Mouse (Mus musculus) forebrain, embryonic 13.5 days (tissue): ENCODE data around the gene Gpr26. TPM values are rescaled to one million over a fixed set of nuclear protein-coding genes. Genes with fewer than 3 reads are reported as not detected.

Experiments used
- ATAC-seq: fragments of 200-750 bp; cut with Nextera tagmentation; 2 replicates; pipeline ENCODE4 v1.8.0; 2017
- H3K27ac ChIP-seq: fragments of 300-500 bp; sonication (generic); 2 replicates; pipeline ENCODE4 v1.5.1; 2015; ENCODE audit warnings: inconsistent platforms, mild to moderate bottlenecking, moderate library complexity
- H3K27me3 ChIP-seq: fragments of 300-500 bp; sonication (generic); 2 replicates; pipeline ENCODE4 v1.6.1; 2015; ENCODE audit warnings: mild to moderate bottlenecking, inconsistent platforms
- H3K36me3 ChIP-seq: fragments of 300-500 bp; sonication (generic); 2 replicates; pipeline ENCODE4 v1.6.1; 2015; ENCODE audit warnings: mild to moderate bottlenecking, inconsistent platforms; ENCODE audit not compliant: poor library complexity, severe bottlenecking
- H3K4me1 ChIP-seq: fragments of 300-500 bp; sonication (generic); 2 replicates; pipeline ENCODE4 v1.6.1; 2015; ENCODE audit warnings: inconsistent platforms
- H3K4me2 ChIP-seq: fragments of 300-500 bp; sonication (generic); 2 replicates; pipeline ENCODE4 v1.6.1; 2015; ENCODE audit warnings: inconsistent platforms, mild to moderate bottlenecking, moderate library complexity
- H3K4me3 ChIP-seq: fragments of 300-500 bp; sonication (generic); 2 replicates; pipeline ENCODE4 v1.5.1; 2015; ENCODE audit warnings: mild to moderate bottlenecking, inconsistent platforms
- H3K9ac ChIP-seq: fragments of 300-500 bp; sonication (generic); 2 replicates; pipeline ENCODE4 v1.6.1; 2015; ENCODE audit warnings: mild to moderate bottlenecking, inconsistent platforms
- H3K9me3 ChIP-seq: fragments of 300-500 bp; sonication (generic); replicated peaks from 2 replicates; pipeline ENCODE4 v1.6.1; 2016; ENCODE audit warnings: inconsistent platforms
- WGBS: fragments of 180-500 bp; shearing (Covaris S2); methylation state at CpG from one replicate; pipeline ENCODE4 v1.1.7; 2015; 5-methylcytosine and 5-hydroxymethylcytosine counted together
- polyA plus RNA-seq: library from polyadenylated mRNA; unstranded; fragments of >200 nt; fragmentation: Nextera tagmentation; extraction: Ambion mirVana; gene quantifications from 2 replicates; pipeline ENCODE4 v1.2.1, GENCODE M21; 2015

The Gpr26 gene
- 1.2 and 1.5 TPM in 2 replicates for polyA plus RNA-seq

DNA sequence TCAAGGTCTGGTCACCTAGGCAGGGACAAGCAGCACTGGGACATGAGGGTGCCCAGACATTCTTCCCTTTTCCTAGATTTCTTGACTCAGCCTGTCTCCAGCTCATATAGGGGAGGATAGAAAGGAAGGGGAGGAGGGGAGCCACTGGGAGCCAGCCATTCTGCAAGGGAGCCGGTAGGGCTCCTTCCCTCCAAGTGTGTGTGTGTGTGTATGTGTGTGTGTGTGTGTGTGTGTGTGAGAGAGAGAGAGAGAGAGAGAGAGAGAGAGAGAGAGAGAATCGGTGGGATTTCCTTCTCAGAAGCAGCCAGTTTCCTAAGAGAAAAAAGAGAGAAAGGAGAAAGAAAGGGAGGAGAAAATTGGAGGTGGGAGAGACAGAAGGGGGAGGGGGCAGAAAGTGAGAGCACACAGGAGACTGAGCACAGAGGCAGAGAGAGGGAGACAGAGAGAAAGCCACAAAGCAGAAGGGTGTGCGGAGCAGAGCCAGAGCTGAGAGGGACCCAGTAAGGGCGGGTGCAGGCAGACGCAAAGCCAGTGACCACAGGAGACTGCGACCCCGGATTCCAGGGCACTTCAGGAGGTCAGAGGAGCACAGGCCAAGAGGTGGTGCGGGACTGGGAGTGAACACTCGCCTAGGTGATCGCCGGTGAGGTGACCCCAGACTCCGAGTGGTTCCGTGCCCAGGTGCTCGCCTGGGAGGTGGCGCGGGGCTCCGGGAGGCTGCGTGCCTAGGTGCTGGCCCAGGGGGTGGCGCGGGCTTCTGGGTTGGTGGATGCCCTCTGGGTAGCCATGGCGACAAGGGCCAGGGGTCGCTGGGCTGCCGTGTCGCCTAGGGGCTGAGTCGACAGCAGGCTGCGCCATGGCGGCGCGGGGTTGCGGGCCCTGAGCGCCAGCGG lies at the start of gene Gpr26:
TSS of gene Gpr26 (plus strand) at position 438 of the 893 bp plus-strand sequence.
- peak within 1 kb of the TSS; percentile 66 for H3K4me2 ChIP-seq
- peak within 1 kb of the TSS; percentile 68 for H3K9ac ChIP-seq
- H3K4me3 ChIP-seq: peak within 1 kb of the TSS; percentile 50
- WGBS: 1% methylated on average over 31 of the region's 32 CpGs
- no peaks in the 10 kb centered on the region for H3K9me3 ChIP-seq
- H3K4me1 ChIP-seq: peaks cover 17% of the 10 kb centered on the region
- H3K27me3 ChIP-seq: peaks cover 56% of the 10 kb centered on the region
- H3K27ac ChIP-seq: peak within 1 kb of the TSS; percentile 70
- no peaks in the 10 kb centered on the region for H3K36me3 ChIP-seq
- peak; percentile 83 for ATAC-seq

DNA sequence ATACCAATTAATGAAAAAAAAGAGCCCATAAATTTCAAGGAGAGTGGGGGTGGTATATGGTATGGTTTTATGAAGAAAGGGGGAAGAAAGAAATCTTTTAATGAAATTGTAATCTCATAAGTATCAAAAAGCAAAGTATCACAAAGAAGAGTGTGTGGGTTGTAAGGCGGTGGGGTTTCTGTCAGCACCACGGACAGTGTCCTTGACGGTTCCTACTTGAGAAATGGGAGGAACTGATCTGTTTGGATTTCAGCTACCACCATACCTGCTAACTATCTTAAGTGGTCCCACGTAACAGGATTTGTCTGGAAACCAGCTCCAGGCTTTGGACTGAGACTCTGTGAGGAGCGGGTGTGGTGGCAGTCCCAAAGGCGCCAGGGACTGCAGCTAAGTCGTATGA lies 48.9 kb upstream of the Gpr26 start:
- Histone ChIP-seq H3K27ac (no peak overlapping the region), H3K9me3 (no peaks in the 10 kb centered on the region), H3K36me3 (no peaks in the 10 kb centered on the region), H3K27me3 (no peaks in the 10 kb centered on the region), H3K4me2 (no peak overlapping the region), H3K4me1 (no peaks in the 10 kb centered on the region), H3K9ac (no peak overlapping the region), H3K4me3 (no peak overlapping the region)
- no peak for ATAC-seq
- WGBS: 53% methylated on average over 7 of the region's 7 CpGs

DNA sequence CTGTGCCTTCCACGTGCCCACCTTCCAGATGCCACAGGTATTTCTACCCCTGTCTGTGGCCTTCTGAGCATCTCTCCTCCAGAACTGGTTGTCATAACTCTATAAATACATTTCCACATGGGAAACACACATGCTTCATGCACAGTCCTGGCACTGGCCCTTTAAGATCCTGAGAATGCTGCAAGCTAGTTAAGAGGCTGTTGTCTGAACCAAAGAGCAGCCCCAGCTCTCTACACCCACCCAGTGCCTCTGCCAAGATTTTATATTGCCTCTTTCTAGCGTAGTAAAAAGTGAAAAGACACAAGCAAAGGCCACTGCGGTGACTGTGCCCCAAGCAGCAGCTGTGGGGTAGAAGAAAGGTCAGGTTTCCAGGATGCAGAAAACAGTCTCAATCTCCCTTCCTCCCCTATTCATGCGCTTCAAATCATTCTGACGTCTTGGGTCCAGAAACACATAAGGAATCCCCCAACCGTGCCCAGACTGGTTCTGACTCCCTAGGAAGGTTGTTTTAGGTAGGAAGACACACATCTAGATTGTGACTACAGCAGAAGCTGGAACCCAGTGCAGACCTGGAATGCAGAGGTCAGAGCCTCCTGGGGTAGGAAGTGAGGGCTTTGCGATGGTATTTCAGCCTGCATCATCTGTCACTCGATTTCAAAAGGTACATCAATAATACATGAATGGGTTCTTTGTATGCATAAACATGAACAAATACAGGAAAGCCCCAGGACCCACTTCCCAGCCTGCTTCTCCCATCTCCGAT lies 38.8 kb upstream of the Gpr26 start:
- no peak for ATAC-seq
- 32% methylated on average over 9 of the region's 9 CpGs for whole genome bisulfite sequencing
- Histone ChIP-seq H3K27ac (no peak overlapping the region), H3K9ac (no peak overlapping the region), H3K4me3 (no peak overlapping the region), H3K36me3 (no peaks in the 10 kb centered on the region), H3K9me3 (no peaks in the 10 kb centered on the region), H3K4me2 (no peak overlapping the region), H3K27me3 (no peaks in the 10 kb centered on the region), H3K4me1 (peaks cover 10% of the 10 kb centered on the region; the same call in 1 of the 2 replicates)

DNA sequence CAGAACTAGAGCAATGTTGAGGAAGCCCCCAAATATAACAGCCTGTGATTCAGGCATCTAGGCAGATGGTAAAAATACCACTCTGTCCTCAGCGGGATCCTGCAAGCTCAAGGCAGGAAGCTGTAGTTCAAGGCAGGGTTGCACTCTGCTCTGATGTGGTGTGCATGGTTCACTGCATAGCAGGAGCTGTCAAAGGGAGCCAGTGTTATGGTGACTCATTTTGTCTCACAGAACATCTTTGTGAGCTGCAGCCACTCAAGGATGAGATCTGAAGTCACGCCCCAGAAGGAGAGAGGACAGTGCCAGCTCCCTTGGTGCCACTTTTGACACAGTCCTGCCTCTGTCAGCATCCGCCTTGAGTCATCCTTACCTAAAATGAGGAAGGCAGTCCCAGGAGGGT lies 28.6 kb upstream of the Gpr26 start:
- Histone ChIP-seq H3K4me3 (no peak overlapping the region), H3K4me2 (no peak overlapping the region), H3K9ac (no peak overlapping the region), H3K4me1 (no peaks in the 10 kb centered on the region), H3K9me3 (peaks cover 3% of the 10 kb centered on the region; the same call in 1 of the 2 replicates), H3K27ac (no peak overlapping the region), H3K36me3 (no peaks in the 10 kb centered on the region), H3K27me3 (no peaks in the 10 kb centered on the region)
- no peak for ATAC-seq
- WGBS: 93% methylated on average over 3 of the region's 3 CpGs

DNA sequence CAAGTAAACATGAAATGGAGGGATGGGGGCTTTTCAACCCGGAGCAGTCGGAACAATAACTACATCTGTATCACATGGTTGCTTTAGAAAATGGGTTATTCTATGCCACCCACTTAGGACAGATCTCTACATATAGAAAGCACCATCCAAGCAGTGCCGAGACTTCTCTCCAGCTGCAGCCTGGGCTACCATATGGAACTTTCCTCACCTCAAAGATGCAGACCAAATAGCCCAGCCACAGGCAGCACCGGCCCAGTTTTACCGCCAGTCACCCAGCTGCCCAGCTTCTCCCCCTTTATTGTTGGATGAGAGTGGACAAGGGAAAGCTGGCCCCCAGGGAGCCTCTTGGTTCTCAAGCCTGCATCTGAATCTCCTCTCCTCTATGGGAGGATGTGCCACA lies 15.1 kb upstream of the Gpr26 start:
- no peaks in the 10 kb centered on the region for H3K36me3 ChIP-seq
- H3K27ac ChIP-seq: no peak overlapping the region
- no peaks in the 10 kb centered on the region for H3K9me3 ChIP-seq
- H3K4me3 ChIP-seq: no peak overlapping the region
- no peak for ATAC-seq
- 0 out of 2 replicates have a peak, but pooled peaks cover 5% of the 10 kb centered on the region for H3K27me3 ChIP-seq
- 87% methylated on average over 5 of the region's 5 CpGs for WGBS
- H3K4me1 ChIP-seq: peaks cover 9% of the 10 kb centered on the region
- no peak overlapping the region for H3K4me2 ChIP-seq
- H3K9ac ChIP-seq: no peak overlapping the region

DNA sequence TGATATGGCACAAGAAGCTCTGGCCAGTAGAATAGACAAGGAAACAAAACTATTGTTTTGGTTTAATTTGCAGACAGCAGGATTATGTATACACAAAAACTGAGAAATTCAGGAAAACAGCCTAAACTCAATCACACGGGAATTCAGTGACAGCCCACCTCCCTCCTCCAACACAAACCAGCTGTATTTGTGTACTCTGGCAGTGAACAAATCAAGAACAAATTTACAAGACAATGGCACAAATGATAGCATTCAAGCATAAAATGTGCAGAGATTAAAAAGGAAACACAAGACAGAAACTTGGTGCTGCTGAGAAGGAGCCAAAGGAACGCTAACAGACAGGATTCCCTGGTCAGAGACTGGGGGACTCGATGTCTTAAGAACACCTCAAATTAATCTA lies 12.9 kb upstream of the Gpr26 start:
- H3K4me2 ChIP-seq: no peak overlapping the region
- no peak overlapping the region for H3K27ac ChIP-seq
- H3K27me3 ChIP-seq: 0 out of 2 replicates have a peak, but pooled peaks cover 5% of the 10 kb centered on the region
- no peaks in the 10 kb centered on the region for H3K36me3 ChIP-seq
- ATAC-seq: no peak
- H3K9ac ChIP-seq: no peak overlapping the region
- no peaks in the 10 kb centered on the region for H3K9me3 ChIP-seq
- 18% methylated on average over 3 of the region's 3 CpGs for WGBS
- no peak overlapping the region for H3K4me3 ChIP-seq
- peaks cover 9% of the 10 kb centered on the region for H3K4me1 ChIP-seq

DNA sequence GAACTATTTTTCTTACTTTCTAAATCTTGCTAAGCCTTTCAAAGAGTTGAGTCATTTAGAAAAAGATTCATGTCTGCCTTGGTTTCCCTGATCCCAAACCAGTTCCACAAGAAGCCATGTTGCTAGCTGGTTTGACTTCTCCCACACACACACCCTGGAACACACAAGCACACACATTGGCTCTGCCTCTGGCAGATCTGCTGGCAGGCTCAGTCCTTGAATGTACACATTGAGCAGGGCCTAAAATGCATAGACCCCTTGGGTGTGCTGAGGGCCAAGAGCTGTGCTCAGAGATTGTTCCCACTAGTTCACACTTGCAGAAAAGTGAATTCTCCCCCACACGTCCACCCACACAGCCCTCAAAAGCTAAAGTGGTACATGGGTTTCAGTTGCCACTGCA lies 7.6 kb upstream of the Gpr26 start:
- no peak overlapping the region for H3K4me2 ChIP-seq
- no peak overlapping the region for H3K4me3 ChIP-seq
- no peaks in the 10 kb centered on the region for H3K4me1 ChIP-seq
- no peak overlapping the region for H3K27ac ChIP-seq
- no peak for ATAC-seq
- 58% methylated on average over 1 of the region's 1 CpGs for WGBS
- H3K27me3 ChIP-seq: peaks cover 7% of the 10 kb centered on the region; the same call in 1 of the 2 replicates
- no peaks in the 10 kb centered on the region for H3K9me3 ChIP-seq
- no peaks in the 10 kb centered on the region for H3K36me3 ChIP-seq
- no peak overlapping the region for H3K9ac ChIP-seq

DNA sequence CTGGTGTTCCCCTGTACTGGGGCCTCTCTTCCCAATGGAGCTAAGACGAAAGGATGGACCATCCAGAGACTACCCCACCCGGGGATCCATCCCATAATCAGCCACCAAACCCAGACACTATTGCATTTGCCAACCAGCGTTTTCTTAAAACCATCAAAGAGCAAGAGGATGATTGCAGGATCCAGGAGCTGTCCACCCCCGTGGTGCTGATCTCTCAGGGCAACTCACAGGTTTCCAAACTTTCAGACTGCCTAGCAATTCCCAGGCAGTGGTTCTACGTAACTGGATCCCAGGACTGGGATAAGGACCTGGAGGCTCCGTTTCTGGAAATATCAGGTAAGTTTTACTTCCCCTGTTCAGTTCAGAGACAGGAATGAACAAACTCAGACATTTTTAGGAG lies 5.7 kb upstream of the Gpr26 start:
- Histone ChIP-seq H3K27me3 (peaks cover 16% of the 10 kb centered on the region), H3K4me3 (no peak overlapping the region), H3K27ac (no peak overlapping the region), H3K9me3 (no peaks in the 10 kb centered on the region), H3K4me2 (no peak overlapping the region), H3K9ac (no peak overlapping the region), H3K4me1 (no peaks in the 10 kb centered on the region), H3K36me3 (no peaks in the 10 kb centered on the region)
- WGBS: 25% methylated on average over 6 of the region's 6 CpGs
- ATAC-seq: no peak

DNA sequence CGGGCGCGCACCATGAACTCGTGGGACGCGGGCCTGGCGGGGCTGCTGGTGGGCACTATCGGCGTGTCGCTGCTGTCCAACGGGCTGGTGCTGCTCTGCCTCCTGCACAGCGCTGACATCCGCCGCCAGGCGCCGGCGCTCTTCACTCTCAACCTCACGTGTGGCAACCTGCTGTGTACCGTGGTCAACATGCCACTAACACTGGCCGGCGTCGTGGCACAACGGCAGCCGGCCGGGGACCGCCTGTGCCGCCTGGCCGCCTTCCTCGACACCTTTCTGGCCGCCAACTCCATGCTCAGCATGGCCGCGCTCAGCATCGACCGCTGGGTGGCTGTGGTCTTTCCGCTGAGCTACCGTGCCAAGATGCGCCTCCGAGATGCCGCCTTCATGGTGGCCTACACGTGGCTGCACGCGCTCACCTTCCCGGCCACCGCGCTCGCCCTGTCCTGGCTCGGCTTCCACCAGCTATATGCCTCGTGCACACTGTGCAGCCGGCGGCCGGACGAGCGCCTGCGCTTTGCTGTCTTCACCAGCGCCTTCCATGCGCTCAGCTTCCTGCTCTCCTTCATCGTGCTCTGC lies 745 bp downstream of the Gpr26 start:
- H3K4me1 ChIP-seq: peaks cover 17% of the 10 kb centered on the region
- no peaks in the 10 kb centered on the region for H3K9me3 ChIP-seq
- H3K27ac ChIP-seq: peak overlapping the region; percentile 70
- no peaks in the 10 kb centered on the region for H3K36me3 ChIP-seq
- H3K4me3 ChIP-seq: peak overlapping the region; percentile 50
- ATAC-seq: no peak; the same call in 1 of the 2 replicates
- peak overlapping the region; percentile 68 for H3K9ac ChIP-seq
- H3K27me3 ChIP-seq: peaks cover 56% of the 10 kb centered on the region
- H3K4me2 ChIP-seq: peak overlapping the region; percentile 66
- 6% methylated on average over 48 of the region's 57 CpGs for WGBS

DNA sequence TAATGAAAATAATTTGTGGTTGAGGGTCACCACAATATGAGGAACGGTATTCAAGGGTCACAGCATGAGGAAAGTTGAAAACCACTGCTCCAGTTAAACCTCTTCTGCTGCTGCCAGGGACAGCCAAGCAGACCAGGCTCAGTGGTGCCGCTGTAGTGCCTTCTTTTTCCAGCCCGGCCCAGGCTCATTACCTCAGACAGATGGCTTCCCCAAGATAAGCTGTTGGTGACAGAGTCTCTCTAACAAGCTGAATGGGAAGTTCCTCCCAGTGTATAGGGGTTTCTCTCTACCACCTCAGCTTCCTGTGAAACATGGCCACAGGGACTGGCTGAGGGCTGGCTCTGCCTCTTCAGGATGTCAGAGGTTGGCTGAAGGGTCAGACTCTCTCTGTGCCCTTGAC lies 4.0 kb downstream of the Gpr26 start:
- Histone ChIP-seq H3K36me3 (no peaks in the 10 kb centered on the region), H3K9ac (no peak overlapping the region), H3K27ac (no peak overlapping the region), H3K4me2 (peak overlapping the region; percentile 66), H3K27me3 (peaks cover 46% of the 10 kb centered on the region), H3K4me3 (no peak overlapping the region), H3K4me1 (peaks cover 17% of the 10 kb centered on the region), H3K9me3 (no peaks in the 10 kb centered on the region)
- ATAC-seq: no peak
- 69% methylated on average over 3 of the region's 3 CpGs for whole genome bisulfite sequencing

DNA sequence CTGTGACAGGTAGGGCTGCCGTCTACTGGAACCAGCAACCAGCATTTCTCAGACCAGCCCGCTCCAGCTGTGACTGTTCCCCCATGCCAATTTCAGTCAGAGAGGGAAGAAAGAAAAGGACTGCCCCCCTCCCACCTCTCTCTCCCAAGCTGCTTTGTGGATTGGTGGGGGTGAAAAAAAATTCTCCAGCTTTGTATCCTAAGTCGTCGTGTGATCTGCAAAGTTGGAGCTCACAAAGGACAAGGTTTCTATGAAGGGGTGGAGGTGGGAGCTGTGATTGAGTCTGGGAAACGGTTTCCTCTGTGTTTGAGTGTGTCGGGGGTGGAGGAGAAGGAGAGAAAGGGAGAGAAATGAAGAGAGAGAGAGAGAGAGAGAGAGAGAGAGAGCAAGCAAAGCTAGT lies 9.6 kb downstream of the Gpr26 start:
- H3K4me2 ChIP-seq: no peak overlapping the region
- no peak overlapping the region for H3K4me3 ChIP-seq
- WGBS: 39% methylated on average over 6 of the region's 6 CpGs
- H3K27me3 ChIP-seq: peaks cover 4% of the 10 kb centered on the region
- no peak for ATAC-seq
- H3K4me1 ChIP-seq: peaks cover 13% of the 10 kb centered on the region; the same call in 1 of the 2 replicates
- no peaks in the 10 kb centered on the region for H3K36me3 ChIP-seq
- H3K9me3 ChIP-seq: no peaks in the 10 kb centered on the region
- H3K27ac ChIP-seq: no peak overlapping the region
- H3K9ac ChIP-seq: no peak overlapping the region

DNA sequence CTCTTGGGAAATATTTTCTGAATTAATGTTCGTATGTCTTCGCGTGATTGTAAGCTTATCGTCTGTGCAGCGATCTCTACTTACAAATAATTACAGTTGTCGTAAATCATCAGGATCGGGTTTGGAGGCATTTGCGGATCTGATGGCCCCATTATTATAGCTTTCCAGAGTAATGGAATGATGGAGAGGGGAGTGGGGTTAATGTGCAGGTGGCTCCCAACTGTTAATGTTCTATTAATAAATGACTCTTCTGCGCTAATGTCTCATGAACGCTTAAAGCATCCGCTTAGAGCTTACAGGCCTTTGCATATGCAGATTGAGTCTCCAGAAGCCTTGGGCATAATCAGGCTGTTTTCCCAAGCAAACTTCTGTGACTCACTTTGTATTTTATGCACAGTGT lies 12.3 kb downstream of the Gpr26 start:
- Histone ChIP-seq H3K9ac (no peak overlapping the region), H3K36me3 (no peaks in the 10 kb centered on the region), H3K9me3 (no peaks in the 10 kb centered on the region), H3K27me3 (peaks cover 6% of the 10 kb centered on the region), H3K4me1 (peaks cover 13% of the 10 kb centered on the region; the same call in 1 of the 2 replicates), H3K4me2 (no peak overlapping the region), H3K27ac (no peak overlapping the region), H3K4me3 (no peak overlapping the region)
- WGBS: 67% methylated on average over 11 of the region's 11 CpGs
- 0 out of 2 replicates have a peak, but pooled peaks have one; percentile 24 for ATAC-seq
